Mouse (Mus musculus) erythroblast, embryonic 14.5 days (primary cell): ENCODE data around the gene Gm10563.
"Not testable (repeated sequence)": the region's sequence is repeated elsewhere in the genome, so short reads cannot be mapped to it uniquely, and the experiment has no call there.

ENCODE experiments used
- GATA1 ChIP-seq: IDR thresholded peaks from 2 replicates; pipeline ENCODE4 v1.6.1; 2012; ENCODE audit warnings: low read length, inconsistent platforms, mixed read lengths
- TAL1 ChIP-seq: IDR thresholded peaks from 3 replicates; pipeline ENCODE4 v1.6.1; 2012; ENCODE audit warnings: low read length, inconsistent platforms, mixed read lengths

GRCm38 (mm10) chr4:155683670-155684277 is 38.6 kb upstream of the Gm10563 start:
- not testable (repeated sequence) for TF ChIP-seq TAL1, GATA1
